Mouse (Mus musculus) cerebellum, adult 11 months (tissue): ENCODE measurements around the gene Dennd1c.
"Not testable (repeated sequence)": the region's sequence is repeated elsewhere in the genome, so short reads cannot be mapped to it uniquely, and the experiment has no call there.

ENCODE experiments used
- DNase-seq: peaks from one replicate; pipeline ENCODE4 v3.0.0; 2022

Dennd1c gene

GRCm38 (mm10) chr17:57095855-57096622 lies 17.7 kb upstream of the Dennd1c start:
- no peak for DNase-seq

GRCm38 (mm10) chr17:57094222-57094621 lies 15.9 kb upstream of the Dennd1c start:
- no peak for DNase-seq

GRCm38 (mm10) chr17:57087049-57087832 lies 8.9 kb upstream of the Dennd1c start, which contains the start of gene Tubb4a:
Gene Tubb4a (minus strand): TSS chr17:57087782.
- peak; percentile 91 for DNase-seq

GRCm38 (mm10) chr17:57085970-57086757 lies 7.8 kb upstream of the Dennd1c start:
- peak; percentile 97 for DNase-seq

GRCm38 (mm10) chr17:57082481-57082880 lies 4.2 kb upstream of the Dennd1c start:
- peak; percentile 64 for DNase-seq

- DNase-seq = no peak
These were observed 3.0 kb upstream of the Dennd1c start for GRCm38 (mm10) chr17:57081234-57081842.

- no peak for DNase-seq
These were observed 1.6 kb upstream of the Dennd1c start for GRCm38 (mm10) chr17:57079919-57080318.

GRCm38 (mm10) chr17:57076916-57077315 lies 1.4 kb downstream of the Dennd1c start:
- no peak for DNase-seq

GRCm38 (mm10) chr17:57070699-57071098 lies 7.6 kb downstream of the Dennd1c start:
- DNase-seq = no peak

- no peak for DNase-seq
These were observed 8.0 kb downstream of the Dennd1c start for GRCm38 (mm10) chr17:57070272-57070671.

GRCm38 (mm10) chr17:57066908-57067307 lies 11.4 kb downstream of the Dennd1c start:
- no peak for DNase-seq

- DNase-seq = no peak
These were observed 15.3 kb downstream of the Dennd1c start for GRCm38 (mm10) chr17:57063031-57063430.

GRCm38 (mm10) chr17:57062548-57062947 lies 15.8 kb downstream of the Dennd1c start:
- no peak for DNase-seq

GRCm38 (mm10) chr17:57062011-57062521 lies 16.2 kb downstream of the Dennd1c start:
- DNase-seq = peak; percentile 71

- no peak for DNase-seq
These were observed 17.2 kb downstream of the Dennd1c start for GRCm38 (mm10) chr17:57061069-57061468.

GRCm38 (mm10) chr17:57060231-57060801 lies 18.0 kb downstream of the Dennd1c start:
- peak; percentile 98 for DNase-seq

- DNase-seq = peak; percentile 73
These were observed 18.8 kb downstream of the Dennd1c start, which contains the start of gene Slc25a23 for GRCm38 (mm10) chr17:57059486-57059977. Gene Slc25a23 (minus strand): TSS chr17:57059863.

GRCm38 (mm10) chr17:57058891-57059485 lies 19.3 kb downstream of the Dennd1c start, which contains the start of gene Crb3:
Gene Crb3 (plus strand): TSS chr17:57059105.
- peak; percentile 60 for DNase-seq

GRCm38 (mm10) chr17:57056246-57056645 lies 22.1 kb downstream of the Dennd1c start:
- DNase-seq = no peak

- not testable (repeated sequence) for DNase-seq
These were observed 26.6 kb downstream of the Dennd1c start for GRCm38 (mm10) chr17:57051679-57052078.

- no peak for DNase-seq
These were observed 29.5 kb downstream of the Dennd1c start for GRCm38 (mm10) chr17:57048816-57049215.
